Mouse (Mus musculus) T-cell, adult 2 months (primary cell): ENCODE data around the gene Gnb1l.

Experiments used
- DNase-seq: peaks from one replicate; pipeline ENCODE4 v3.0.0; 2022; ENCODE audit warnings: low spot score

Gene Gnb1l

DNA sequence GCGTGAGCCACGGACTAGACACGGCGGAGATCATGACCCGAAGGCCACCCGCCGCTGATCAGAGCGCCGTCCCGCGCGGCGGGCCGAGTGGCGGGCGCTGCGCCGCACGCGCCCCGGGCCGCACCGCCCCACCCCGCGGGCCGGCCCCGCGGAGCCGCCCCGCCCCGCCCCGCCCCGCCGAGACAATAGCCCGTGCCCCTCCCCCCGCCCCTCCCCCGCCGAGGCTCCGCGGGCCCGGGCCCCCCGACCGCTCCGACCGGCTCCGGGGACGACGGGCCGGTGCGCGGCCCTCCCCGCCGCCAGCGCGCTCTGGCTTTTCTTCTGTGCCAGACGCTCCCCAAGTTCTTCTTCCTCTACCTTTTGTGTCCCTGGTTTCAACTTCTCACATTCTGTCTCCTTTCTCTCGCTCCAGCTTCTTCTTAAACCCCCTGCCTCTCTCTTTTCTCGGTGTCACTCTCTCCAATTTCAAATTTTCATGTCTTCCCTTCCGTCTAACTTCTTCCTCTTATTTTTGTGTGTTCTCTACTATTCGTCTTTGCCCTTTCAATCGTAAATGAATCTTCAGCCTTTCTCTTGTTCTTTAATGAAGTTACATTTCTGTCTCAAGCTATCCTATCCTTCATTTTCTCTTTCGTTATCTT lies 88.5 kb downstream of the Gnb1l start:
- no peak for DNase-seq

DNA sequence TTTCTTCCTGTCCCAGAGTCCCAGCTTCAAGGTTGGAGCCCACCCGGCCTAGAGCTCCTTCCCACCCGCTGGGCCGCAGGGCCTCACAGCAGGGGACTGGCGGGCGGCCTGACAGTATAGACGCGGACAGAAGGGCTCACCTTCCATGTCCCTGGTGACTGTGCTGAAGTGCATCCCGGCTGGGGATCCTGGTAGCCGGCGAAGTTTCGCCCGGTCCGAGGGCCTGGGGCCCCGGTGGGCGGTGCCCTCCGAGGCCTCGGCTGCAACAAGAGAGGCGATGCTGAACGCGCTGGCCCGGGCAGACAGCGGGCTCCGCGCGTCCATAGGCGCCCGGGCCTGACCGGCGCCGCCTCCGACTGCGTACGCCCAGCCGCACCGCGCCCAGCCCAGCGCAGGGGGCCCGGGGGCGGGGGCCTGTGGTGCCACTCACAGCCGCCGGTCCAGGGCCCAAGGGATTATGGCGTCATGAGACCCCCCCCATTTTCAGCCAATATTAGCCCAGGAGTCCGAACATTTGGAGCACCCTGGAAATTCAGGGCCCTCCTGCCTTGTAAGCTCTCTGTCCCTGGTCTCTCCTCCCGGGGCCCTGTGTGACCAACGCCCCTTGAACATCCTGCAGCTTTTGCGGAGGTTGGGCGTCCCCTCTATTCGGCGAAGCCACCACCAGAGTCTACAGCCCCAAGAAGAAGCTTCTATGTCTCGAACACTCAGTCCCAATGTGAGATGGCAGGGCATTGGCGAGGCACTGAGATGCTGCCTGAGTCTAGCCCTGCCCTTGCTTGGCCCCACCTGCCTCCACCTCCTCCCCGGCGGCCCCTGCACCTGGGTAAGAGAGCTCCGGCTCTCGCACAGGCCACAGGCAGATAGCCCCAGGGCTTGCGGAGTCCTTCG lies 89.6 kb downstream of the Gnb1l start:
- no peak for DNase-seq

DNA sequence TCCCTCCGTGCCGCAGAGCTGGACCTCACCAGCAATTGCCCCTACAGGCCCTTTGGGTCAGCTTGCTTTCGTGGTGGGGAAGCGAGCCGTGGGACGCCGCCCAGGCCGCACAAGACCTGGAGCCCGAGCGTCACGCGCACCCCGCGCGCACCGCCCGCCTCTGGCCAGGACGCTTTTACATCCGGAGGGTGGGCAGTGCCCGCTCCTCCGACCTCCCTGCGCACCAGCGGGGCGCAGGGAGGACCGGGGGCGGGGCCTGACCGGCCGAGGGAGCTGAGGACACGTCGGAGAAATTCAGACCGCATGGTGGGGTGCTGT lies 90.2 kb downstream of the Gnb1l start:
- DNase-seq: no peak

DNA sequence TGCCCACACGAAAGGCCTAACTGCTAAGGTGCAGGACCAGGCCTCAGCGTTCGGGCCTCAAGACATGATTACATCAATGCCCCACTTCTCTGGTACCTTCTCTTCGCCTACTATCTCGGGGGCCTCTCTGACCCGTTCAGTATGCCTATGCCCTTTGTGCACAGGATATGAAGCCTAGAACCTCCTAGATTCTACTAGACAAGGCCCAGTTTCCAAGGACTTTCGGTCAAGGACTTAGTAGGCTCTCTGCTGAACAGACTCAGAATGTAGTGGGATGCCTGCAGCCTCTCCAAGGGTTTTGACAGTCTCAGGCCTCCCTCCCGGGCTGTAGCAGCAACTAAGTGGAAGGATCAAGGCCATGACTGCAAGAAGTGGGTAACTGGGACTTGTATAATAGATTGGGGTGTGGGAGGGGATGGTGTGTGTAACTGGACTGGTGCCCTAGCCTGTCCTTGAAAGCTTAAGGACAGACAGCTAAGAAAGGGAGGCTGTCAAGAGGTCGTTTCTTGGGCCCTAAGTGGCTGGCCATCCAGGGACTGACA lies 90.6 kb downstream of the Gnb1l start:
- no peak for DNase-seq

DNA sequence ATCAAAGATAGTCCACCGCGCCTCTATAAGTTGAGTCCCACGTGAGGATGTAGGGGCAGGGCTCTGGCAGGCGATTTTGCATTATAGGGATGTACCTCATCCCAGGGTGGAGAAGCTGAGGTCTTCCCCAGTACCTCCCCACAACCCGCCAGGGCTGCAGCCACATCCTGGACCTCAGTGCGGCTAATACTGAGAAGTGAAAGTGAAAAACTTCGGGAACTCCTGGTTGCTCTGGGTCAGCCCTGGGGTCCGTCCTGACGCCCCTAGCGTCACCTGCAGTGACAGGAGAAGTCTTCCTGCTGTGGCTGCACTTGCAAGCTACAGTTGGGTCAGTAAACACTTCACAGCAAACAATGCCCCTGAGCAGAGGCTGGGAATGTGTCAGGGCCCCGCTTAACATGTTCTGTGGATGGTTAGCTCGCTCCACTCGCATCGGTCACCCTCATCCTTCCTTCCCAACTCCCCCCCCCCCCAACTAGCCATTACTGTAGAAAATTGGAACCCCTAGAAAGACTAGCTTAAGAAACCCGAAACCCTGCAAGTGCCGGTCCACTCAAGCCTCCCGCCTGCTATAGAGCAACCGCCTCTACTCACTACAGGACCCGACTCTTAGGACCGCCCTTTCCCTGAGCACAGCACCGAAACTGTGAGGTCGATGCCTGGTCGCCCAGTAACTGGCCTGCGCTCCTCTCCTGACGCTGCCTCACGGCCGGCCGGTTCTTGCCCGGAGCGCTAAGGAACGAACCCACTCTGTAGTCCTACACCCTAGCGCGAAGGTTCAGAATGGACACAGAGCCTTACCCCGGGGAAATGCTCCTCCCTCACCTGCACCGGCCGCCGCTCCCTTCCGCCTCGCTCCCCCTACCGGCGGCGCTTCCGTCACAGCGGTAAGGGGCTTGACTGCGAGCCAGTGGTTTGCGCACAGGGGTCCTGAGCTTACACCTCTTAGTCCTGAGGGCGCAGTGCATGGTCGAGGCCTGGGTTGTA lies 91.6 kb downstream of the Gnb1l start, which contains the start of gene Tbx1:
Gene Tbx1, minus strand, starts transcription at position 868 of the 987 bp plus-strand sequence.
- DNase-seq: peak; percentile 37

DNA sequence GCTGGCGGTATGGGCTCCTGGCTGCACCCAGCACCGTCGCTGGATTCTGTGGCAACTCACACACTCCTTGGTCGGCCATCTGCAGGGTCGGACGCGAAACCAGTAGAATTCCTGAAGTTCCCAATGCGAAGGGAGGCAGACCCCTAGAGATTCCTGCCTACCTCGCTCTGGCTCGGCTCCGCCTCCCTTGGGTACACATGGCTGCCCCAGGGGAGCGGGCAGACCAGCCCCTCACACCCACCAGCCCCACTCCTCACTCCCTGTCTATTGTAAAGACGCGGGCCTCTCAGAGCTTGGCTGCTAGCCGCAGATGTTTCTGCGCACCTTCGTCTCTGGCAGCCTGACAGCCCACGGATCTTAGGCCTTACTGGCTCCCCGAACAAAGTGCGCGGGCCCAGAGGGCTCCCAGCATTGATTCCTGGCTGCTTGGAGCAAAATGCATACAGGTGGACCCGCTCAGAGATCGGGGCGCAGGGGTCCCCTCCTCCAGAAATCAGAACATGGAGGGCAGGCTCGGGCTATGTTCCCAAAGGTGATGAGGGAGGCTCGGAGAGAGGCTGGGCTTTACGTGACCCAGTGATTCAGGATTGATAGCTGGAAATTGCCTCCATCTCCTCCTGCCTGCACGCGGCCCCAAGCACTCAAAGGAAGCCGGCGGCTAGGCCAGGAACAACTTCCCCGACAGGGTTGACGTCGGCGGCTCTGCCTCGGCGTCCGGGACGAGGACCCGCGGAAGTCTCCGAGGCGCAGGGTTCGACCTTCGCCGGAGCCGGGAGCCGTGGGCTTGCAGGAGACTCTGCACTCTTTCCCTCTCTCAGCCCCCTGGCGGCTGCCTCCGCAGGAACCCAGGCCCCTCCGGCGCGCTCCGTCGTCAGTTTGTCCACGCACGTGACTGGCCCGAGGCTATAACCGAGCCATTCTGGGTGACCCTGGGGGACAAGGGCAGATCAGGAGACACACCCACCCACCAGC lies 92.8 kb downstream of the Gnb1l start:
- DNase-seq: no peak

DNA sequence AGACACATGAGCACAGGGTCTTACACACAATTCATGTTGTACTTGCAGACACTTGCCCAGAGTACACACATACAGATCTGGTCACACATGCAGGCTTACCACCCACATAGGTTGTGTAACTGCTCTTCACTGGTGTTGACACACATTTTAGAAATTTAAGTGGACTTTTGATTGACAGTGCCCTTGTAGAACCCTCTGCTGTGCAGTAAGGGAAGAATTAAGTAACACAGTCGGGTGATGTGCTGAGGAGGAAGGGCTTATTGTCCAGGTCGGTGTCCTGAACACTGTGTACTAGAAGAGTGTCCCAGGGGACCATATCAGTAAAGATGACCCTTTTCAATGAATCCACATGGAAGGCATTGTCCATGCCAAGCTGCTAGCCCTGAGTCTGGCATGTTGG lies 95.4 kb downstream of the Gnb1l start:
- no peak for DNase-seq

DNA sequence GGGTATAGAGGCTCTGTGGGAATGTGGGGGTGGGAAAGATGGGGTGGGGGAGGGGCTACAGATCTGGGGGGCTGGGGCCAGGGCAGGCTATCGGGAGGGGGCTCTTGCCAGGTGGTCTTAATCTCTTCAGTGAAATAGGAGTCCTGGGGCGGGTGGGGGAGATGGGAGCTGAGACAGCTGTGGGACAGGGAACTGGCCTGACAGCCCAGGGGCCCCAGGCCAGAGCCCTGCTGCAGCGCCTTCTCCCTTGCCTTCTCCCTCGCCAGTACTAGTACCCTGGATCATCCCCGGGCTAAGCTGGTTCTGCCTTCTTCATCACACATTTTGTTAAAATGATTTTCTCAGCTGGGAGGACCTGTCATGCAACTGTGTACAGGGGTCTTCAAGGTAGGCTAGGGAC lies 97.7 kb downstream of the Gnb1l start:
- no peak for DNase-seq

DNA sequence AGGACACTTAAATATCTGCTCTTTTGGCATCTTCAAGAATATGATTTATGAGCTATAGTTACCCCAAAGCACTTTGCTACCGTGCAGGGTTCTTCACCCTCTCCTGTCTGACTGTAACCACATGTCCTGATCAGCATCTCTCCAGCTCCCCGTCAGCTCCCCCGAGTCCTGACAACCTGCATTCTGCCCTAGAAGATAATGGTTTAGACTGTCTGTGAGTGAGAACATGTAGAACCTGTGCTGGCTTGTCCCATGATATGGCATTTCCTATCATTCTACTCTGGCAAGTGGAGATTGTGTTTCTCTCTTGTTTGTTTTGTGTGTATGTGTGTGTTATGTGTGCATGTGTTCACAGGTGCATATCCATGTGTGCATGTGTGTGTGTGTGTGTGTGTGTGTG lies 99.5 kb downstream of the Gnb1l start:
- DNase-seq: no peak

DNA sequence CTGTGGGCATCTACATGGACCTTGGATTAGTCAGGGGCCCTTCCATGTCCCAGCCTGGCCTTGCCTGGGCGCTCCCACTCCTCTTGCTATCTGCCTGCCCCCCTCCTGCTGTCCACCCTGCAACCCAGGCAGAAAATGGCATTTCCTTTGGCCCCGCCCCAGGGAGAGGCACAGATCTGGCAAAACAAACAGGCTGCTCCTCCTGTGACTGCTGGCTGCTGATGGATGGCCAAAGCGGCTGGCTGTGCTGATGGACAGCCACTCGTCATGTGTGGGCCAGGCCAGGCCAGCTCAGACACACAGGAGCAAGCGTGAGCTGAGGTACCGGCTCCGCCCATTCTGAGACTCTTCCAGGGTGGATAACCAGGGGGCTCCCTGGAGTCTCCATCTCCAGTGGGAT lies 102.9 kb downstream of the Gnb1l start:
- DNase-seq: no peak

DNA sequence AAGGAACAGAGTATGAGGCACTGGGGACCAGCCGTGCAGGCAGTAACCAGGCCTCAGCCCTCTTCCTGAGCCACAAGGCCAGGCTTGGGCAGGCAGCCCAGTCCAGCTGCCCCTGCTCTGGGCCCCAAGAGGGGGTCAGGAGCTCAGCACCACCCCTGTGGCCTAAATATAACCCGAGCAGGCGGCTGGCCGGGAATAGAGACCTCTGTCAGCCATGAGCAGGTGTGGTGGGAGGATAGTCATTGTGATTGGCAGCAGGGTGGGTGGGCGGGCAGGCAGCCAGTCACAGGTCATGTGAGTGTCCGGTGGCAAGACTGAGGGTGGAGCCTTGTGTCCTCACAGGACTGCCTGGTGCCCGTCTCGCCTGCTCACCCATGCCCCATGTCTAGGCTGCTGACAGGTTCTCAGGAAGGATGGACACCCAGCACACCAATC lies 105.8 kb downstream of the Gnb1l start:
- DNase-seq: no peak

DNA sequence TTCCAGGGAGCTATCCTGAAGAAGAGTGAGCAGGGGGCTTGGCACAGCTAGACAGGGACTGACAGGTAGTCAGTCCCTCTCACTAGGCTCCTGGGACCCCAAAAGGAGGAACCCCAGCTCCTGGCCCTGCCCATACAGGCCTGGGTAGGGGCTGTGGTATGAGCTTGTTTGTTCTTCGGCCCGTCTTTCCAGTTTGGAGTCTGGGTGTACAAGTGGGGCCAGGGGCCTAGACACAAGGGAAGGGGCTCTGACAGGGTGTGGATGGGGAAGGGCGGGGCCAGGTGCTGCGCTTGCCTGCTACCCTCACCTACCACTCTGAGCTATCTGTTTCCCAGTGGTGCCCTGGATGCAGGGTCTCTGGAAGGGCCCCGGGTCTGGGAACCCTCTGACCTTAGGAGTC lies 107.2 kb downstream of the Gnb1l start:
- DNase-seq: no peak

DNA sequence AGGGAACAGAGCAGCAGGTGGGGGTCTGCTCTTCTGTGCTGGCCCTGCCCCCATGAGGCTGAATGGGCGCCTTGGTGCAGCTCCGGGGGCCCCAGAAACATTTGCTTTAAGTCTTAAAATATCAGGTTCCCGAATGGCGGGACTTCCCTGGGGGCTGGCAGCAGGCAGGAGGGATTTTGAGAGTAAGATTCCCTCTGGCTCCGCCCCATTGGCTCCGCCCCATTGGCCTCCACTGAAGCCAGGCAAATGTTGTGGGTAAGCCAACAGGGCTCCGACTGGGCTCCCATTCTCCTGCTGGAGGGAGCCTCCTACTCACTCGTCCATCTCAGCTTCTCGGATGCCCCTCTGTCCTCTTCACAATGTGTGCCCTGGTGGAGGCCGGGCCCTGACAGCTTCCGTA lies 109.7 kb downstream of the Gnb1l start:
- DNase-seq: no peak

DNA sequence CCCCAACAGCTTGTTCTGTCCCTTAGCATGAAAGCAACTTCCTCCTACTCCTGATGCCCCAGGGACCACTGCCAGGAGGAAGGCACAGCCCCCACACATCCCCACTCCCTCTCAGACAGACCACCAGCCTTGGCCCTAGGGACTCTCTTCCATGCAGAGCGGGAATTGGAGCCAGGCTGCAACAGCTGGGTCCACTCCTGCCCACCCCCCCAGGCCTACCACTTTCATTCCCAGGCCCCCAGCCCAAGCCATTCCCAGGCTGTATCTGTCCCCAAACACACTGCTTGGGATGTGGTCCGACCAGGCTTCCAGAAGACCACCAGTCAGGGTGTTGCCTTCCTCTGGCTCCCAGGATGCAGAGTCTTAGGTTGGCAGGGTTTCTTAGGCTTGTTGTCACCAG lies 110.6 kb downstream of the Gnb1l start:
- DNase-seq: no peak

DNA sequence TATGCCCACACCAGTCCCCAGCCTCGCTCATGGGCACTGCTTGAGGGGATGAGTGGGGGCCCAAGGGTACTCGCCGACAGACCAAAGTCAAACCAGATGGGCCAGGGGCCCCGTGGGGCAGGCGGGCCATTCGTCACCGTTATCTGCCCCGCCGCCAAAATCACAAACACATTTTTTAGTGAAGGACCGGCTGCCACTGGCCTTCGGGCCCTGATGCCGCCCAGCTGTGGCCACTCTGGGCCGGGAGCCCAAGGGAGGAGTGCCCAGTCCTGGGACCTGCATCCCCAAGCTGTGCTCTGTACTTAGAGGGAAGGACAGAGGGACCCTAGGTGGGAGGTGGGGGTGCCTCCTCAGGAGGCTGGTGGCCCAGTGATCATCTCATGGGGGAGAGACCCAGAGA lies 113.2 kb downstream of the Gnb1l start:
- DNase-seq: no peak

DNA sequence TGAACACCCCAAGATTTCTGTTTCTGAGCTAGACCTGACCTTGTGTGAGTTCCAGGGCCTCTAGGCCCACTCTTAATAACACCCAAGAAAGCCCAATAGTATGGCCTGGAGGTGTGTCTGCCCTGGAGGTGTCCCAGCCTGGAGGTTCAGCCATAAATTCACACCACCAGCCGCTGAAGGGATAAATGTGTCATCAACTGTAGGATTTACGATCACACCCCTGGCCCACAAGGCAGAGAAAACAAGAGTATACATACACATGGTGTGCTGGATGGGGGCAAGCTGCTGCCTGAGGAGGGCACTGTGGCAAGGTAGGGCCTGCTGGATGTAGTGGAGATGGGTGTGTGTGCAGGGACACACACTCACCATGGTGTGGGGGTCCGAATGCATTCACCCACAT lies 114.8 kb downstream of the Gnb1l start:
- DNase-seq: no peak
